Mouse (Mus musculus): ENCODE results near the gene Ntn3. TPM values are rescaled to one million over a fixed set of nuclear protein-coding genes. Genes with fewer than 3 reads are reported as not detected.

Gene Ntn3
- total and polyA plus RNA-seq, 3 experiments, result 0.97 to 1.1 (median 1.0) TPM

GRCm38 (mm10) chr17:24226721-24227120, 17.4 kb upstream of the Ntn3 start:
- TF ChIP-seq POLR2A (IDR thresholded peaks at IDR 0.05; ENCODE audit: insufficient read depth, low read depth, low read length) (no peak), CTCF (IDR thresholded peaks at IDR 0.05) (no peak), EP300 (IDR thresholded peaks at IDR 0.05; ENCODE audit: insufficient read depth, low read depth, low read length) (no peak)
- no peaks in the 10 kb centered on the region for H3K36me3 ChIP-seq (ENCODE audit: control insufficient read depth, insufficient read depth, low read length)
- H3K4me1 ChIP-seq (ENCODE audit: control insufficient read depth, insufficient read depth, low read length), result no peaks in the 10 kb centered on the region
- no peak overlapping the region for H3K4me3 ChIP-seq
- DNase-seq, result no peak
- no peak overlapping the region for H3K27ac ChIP-seq
- intact Hi-C loops (cut with DNase I), result no loop called here
- no peak overlapping the region for H3K9ac ChIP-seq (ENCODE audit: low read depth, low read length)
- 88% methylated on average over 8 of the region's 8 CpGs for WGBS
- no peaks in the 10 kb centered on the region for H3K79me2 ChIP-seq (replicated peaks; ENCODE audit: control insufficient read depth, insufficient read depth, low read length)
- no peaks in the 10 kb centered on the region for H3K27me3 ChIP-seq (ENCODE audit: control insufficient read depth, insufficient read depth, low read length)

DNA sequence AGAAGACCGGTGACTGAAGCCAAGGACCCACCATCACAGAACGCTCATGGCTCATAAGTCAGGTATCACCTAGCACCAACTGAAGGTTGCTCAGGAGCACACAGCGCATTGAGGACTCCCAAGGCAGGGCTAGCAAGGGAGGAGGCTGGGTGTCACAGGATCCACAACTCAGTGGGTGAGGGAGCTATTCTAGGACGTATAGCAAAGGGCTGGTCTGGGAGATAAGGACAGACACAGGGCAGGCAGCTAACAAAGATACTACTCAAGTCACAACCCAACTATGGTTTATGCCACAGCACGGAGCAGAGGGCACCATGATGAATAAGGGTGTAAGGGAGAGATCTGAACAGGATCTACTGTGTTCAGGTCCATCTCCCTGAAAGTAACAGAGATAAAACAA, 16.5 kb upstream of the Ntn3 start:
- intact Hi-C loops (cut with DNase I), result no loop called here
- TF ChIP-seq CTCF (IDR thresholded peaks at IDR 0.05) (no peak), POLR2A (IDR thresholded peaks at IDR 0.05; ENCODE audit: insufficient read depth, low read depth, low read length) (no peak), EP300 (IDR thresholded peaks at IDR 0.05; ENCODE audit: insufficient read depth, low read depth, low read length) (no peak)
- DNase-seq, result no peak
- H3K4me1 ChIP-seq (ENCODE audit: control insufficient read depth, insufficient read depth, low read length), result peaks cover 4% of the 10 kb centered on the region
- no peaks in the 10 kb centered on the region for H3K27me3 ChIP-seq (ENCODE audit: control insufficient read depth, insufficient read depth, low read length)
- no peaks in the 10 kb centered on the region for H3K79me2 ChIP-seq (replicated peaks; ENCODE audit: control insufficient read depth, insufficient read depth, low read length)
- WGBS, result 89% methylated on average over 5 of the region's 5 CpGs
- no peak overlapping the region for H3K27ac ChIP-seq
- no peak overlapping the region for H3K4me3 ChIP-seq
- H3K36me3 ChIP-seq (ENCODE audit: control insufficient read depth, insufficient read depth, low read length), result no peaks in the 10 kb centered on the region
- H3K9ac ChIP-seq (ENCODE audit: low read depth, low read length), result no peak overlapping the region

- WGBS, result 93% methylated on average over 10 of the region's 10 CpGs
- intact Hi-C loops (cut with DNase I), result no loop called here
- no peaks in the 10 kb centered on the region for H3K36me3 ChIP-seq (ENCODE audit: control insufficient read depth, insufficient read depth, low read length)
Measured at GRCm38 (mm10) chr17:24224741-24225140, 15.4 kb upstream of the Ntn3 start.

DNA sequence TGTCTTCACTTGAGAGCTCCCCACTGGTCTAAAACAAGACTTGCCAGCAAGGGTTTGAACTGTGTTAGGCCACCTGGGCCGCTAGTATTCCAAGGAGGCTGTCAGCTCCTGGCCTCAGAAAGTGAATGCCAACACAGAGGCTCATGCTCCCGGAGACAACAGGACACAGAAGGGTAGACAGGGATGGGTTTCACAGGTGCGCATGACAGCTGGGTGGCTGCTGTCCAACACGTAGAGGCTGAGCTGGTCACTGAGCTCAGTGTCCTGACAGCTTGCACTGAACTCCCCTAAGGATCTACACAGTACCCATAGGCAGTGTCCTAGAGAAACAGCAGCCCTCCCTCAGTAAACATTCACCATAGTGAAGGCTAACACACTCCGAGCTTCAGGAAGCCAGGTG, 14.2 kb upstream of the Ntn3 start:
- Histone ChIP-seq H3K27me3 (ENCODE audit: control insufficient read depth, insufficient read depth, low read length) (no peaks in the 10 kb centered on the region), H3K36me3 (ENCODE audit: control insufficient read depth, insufficient read depth, low read length) (no peaks in the 10 kb centered on the region), H3K79me2 (replicated peaks; ENCODE audit: control insufficient read depth, insufficient read depth, low read length) (no peaks in the 10 kb centered on the region), H3K27ac (no peak overlapping the region), H3K4me1 (ENCODE audit: control insufficient read depth, insufficient read depth, low read length) (peaks cover 4% of the 10 kb centered on the region), H3K9ac (ENCODE audit: low read depth, low read length) (no peak overlapping the region), H3K4me3 (no peak overlapping the region)
- 87% methylated on average over 5 of the region's 5 CpGs for WGBS
- no peak for TF ChIP-seq EP300 (IDR thresholded peaks at IDR 0.05; ENCODE audit: insufficient read depth, low read depth, low read length)
- TF ChIP-seq POLR2A (IDR thresholded peaks at IDR 0.05; ENCODE audit: insufficient read depth, low read depth, low read length), result no peak
- TF ChIP-seq CTCF (IDR thresholded peaks at IDR 0.05), result no peak
- DNase-seq, result no peak
- intact Hi-C loops (cut with DNase I), result no loop called here

More at GRCm38 (mm10) chr17:24224741-24225140, 15.4 kb upstream of the Ntn3 start:
- H3K4me1 ChIP-seq (ENCODE audit: control insufficient read depth, insufficient read depth, low read length), result peaks cover 4% of the 10 kb centered on the region
- no peaks in the 10 kb centered on the region for H3K79me2 ChIP-seq (replicated peaks; ENCODE audit: control insufficient read depth, insufficient read depth, low read length)
- H3K4me3 ChIP-seq, result no peak overlapping the region
- no peak overlapping the region for H3K9ac ChIP-seq (ENCODE audit: low read depth, low read length)
- no peak for DNase-seq
- H3K27me3 ChIP-seq (ENCODE audit: control insufficient read depth, insufficient read depth, low read length), result no peaks in the 10 kb centered on the region
- TF ChIP-seq POLR2A (IDR thresholded peaks at IDR 0.05; ENCODE audit: insufficient read depth, low read depth, low read length) (no peak), CTCF (IDR thresholded peaks at IDR 0.05) (no peak), EP300 (IDR thresholded peaks at IDR 0.05; ENCODE audit: insufficient read depth, low read depth, low read length) (no peak)
- H3K27ac ChIP-seq, result no peak overlapping the region

DNA sequence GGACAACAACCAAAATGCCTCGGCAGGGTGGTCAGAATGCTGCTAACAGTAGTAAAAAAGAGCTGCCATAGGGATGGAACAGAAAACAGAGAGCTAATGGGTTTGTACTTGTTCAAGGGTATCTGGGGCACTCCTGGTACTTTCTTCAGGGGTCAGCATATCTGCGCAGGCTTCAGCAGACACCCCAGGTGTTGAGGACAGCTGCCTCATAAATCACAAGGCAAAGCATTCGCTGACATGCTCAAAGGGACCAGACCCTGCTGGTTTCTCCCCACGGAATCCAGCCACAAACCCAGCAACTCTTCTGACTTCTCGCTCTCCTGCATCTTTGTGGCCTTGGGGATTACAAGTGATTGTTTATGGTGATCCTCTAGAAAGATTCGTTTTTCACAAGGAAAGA, 13.3 kb upstream of the Ntn3 start:
- Histone ChIP-seq H3K36me3 (ENCODE audit: control insufficient read depth, insufficient read depth, low read length) (no peaks in the 10 kb centered on the region), H3K27me3 (ENCODE audit: control insufficient read depth, insufficient read depth, low read length) (no peaks in the 10 kb centered on the region), H3K9ac (ENCODE audit: low read depth, low read length) (no peak overlapping the region), H3K27ac (no peak overlapping the region), H3K4me1 (ENCODE audit: control insufficient read depth, insufficient read depth, low read length) (peaks cover 4% of the 10 kb centered on the region), H3K79me2 (replicated peaks; ENCODE audit: control insufficient read depth, insufficient read depth, low read length) (no peaks in the 10 kb centered on the region), H3K4me3 (no peak overlapping the region)
- WGBS, result 85% methylated on average over 6 of the region's 6 CpGs
- intact Hi-C loops (cut with DNase I), result no loop called here
- no peak for DNase-seq
- TF ChIP-seq POLR2A (IDR thresholded peaks at IDR 0.05; ENCODE audit: insufficient read depth, low read depth, low read length), result no peak
- TF ChIP-seq EP300 (IDR thresholded peaks at IDR 0.05; ENCODE audit: insufficient read depth, low read depth, low read length), result no peak
- TF ChIP-seq CTCF (IDR thresholded peaks at IDR 0.05), result no peak

- intact Hi-C loops (cut with DNase I), result loop anchor here (1.0 kb wide), 1 partner anchor 13 kb away; no protein-coding TSS in a partner anchor
- Histone ChIP-seq H3K36me3 (ENCODE audit: control insufficient read depth, insufficient read depth, low read length) (no peaks in the 10 kb centered on the region), H3K79me2 (replicated peaks; ENCODE audit: control insufficient read depth, insufficient read depth, low read length) (no peaks in the 10 kb centered on the region), H3K27ac (peak within 1 kb of the TSS; percentile 70), H3K27me3 (ENCODE audit: control insufficient read depth, insufficient read depth, low read length) (no peaks in the 10 kb centered on the region), H3K4me1 (ENCODE audit: control insufficient read depth, insufficient read depth, low read length) (peaks cover 4% of the 10 kb centered on the region), H3K9ac (ENCODE audit: low read depth, low read length) (peak within 1 kb of the TSS; percentile 92), H3K4me3 (peak within 1 kb of the TSS; percentile 75)
- 2% methylated on average over 41 of the region's 41 CpGs for WGBS
- TF ChIP-seq EP300 (IDR thresholded peaks at IDR 0.05; ENCODE audit: insufficient read depth, low read depth, low read length) (peak; percentile 76; the same call in 1 of the 2 replicates), POLR2A (IDR thresholded peaks at IDR 0.05; ENCODE audit: insufficient read depth, low read depth, low read length) (peak; percentile 73), CTCF (IDR thresholded peaks at IDR 0.05) (no peak)
- DNase-seq, result peak; percentile 95 to 96
Measured at GRCm38 (mm10) chr17:24220435-24221411, 11.4 kb upstream of the Ntn3 start, which contains the start of gene Tedc2. TSS of gene Tedc2 (minus strand) at chr17:24220851.
